Mouse (Mus musculus): ENCODE data around the gene Selenow.

Selenow gene

GRCm38 (mm10) chr7:15922220-15922773, at the start of gene Selenow:
Gene Selenow (minus strand): TSS chr7:15922402.
- DNase-seq (ENCODE audit: extremely low spot score), result peak; percentile 94

- DNase-seq (ENCODE audit: extremely low spot score), result no peak
Observed at GRCm38 (mm10) chr7:15969674-15970073, 47.5 kb upstream of the Selenow start.

GRCm38 (mm10) chr7:15968322-15968721, 46.1 kb upstream of the Selenow start:
- DNase-seq (ENCODE audit: extremely low spot score), result no peak

- DNase-seq (ENCODE audit: extremely low spot score), result peak; percentile 71
Observed at GRCm38 (mm10) chr7:15967312-15967711, 45.1 kb upstream of the Selenow start, which contains the start of gene Ehd2. Gene Ehd2 (minus strand): TSS chr7:15967567.

GRCm38 (mm10) chr7:15966489-15966888, 44.3 kb upstream of the Selenow start:
- DNase-seq (ENCODE audit: extremely low spot score), result no peak

GRCm38 (mm10) chr7:15963798-15964652, 41.8 kb upstream of the Selenow start:
- no peak for DNase-seq (ENCODE audit: extremely low spot score)

- peak; percentile 23 for DNase-seq (ENCODE audit: extremely low spot score)
Observed at GRCm38 (mm10) chr7:15962311-15963288, 40.4 kb upstream of the Selenow start.

GRCm38 (mm10) chr7:15961798-15962197, 39.6 kb upstream of the Selenow start:
- no peak for DNase-seq (ENCODE audit: extremely low spot score)

GRCm38 (mm10) chr7:15961239-15961638, 39.0 kb upstream of the Selenow start:
- no peak for DNase-seq (ENCODE audit: extremely low spot score)

- DNase-seq (ENCODE audit: extremely low spot score), result no peak
Observed at GRCm38 (mm10) chr7:15960691-15961090, 38.5 kb upstream of the Selenow start.

- no peak for DNase-seq (ENCODE audit: extremely low spot score)
Observed at GRCm38 (mm10) chr7:15956143-15956542, 33.9 kb upstream of the Selenow start.

- no peak for DNase-seq (ENCODE audit: extremely low spot score)
Observed at GRCm38 (mm10) chr7:15955509-15955908, 33.3 kb upstream of the Selenow start.

- DNase-seq (ENCODE audit: extremely low spot score), result peak; percentile 75
Observed at GRCm38 (mm10) chr7:15954978-15955443, 32.8 kb upstream of the Selenow start.

GRCm38 (mm10) chr7:15954436-15954835, 32.2 kb upstream of the Selenow start:
- no peak for DNase-seq (ENCODE audit: extremely low spot score)

GRCm38 (mm10) chr7:15953307-15954074, 31.3 kb upstream of the Selenow start:
- no peak for DNase-seq (ENCODE audit: extremely low spot score)

GRCm38 (mm10) chr7:15952416-15952815, 30.2 kb upstream of the Selenow start:
- no peak for DNase-seq (ENCODE audit: extremely low spot score)

- DNase-seq (ENCODE audit: extremely low spot score), result no peak
Observed at GRCm38 (mm10) chr7:15950008-15950407, 27.8 kb upstream of the Selenow start.

GRCm38 (mm10) chr7:15949216-15949790, 27.1 kb upstream of the Selenow start:
- no peak for DNase-seq (ENCODE audit: extremely low spot score)

GRCm38 (mm10) chr7:15948381-15948941, 26.3 kb upstream of the Selenow start:
- DNase-seq (ENCODE audit: extremely low spot score), result peak; percentile 82

- no peak for DNase-seq (ENCODE audit: extremely low spot score)
Observed at GRCm38 (mm10) chr7:15947653-15948260, 25.6 kb upstream of the Selenow start.

All from embryo, embryonic 9.5 days (tissue).